Mouse (Mus musculus) heart, embryonic 14.5 days (tissue): Measurements from ENCODE around the gene Adcy5. TPM values are rescaled to one million over a fixed set of nuclear protein-coding genes. Genes with fewer than 3 reads are reported as not detected.
A peak's percentile ranks its signal among the peaks of the same experiment; 100 is the strongest.

Experiments used
- ATAC-seq: fragments of 200-750 bp; cut with Nextera tagmentation; 2 replicates; pipeline ENCODE4 v1.8.0; 2017; ENCODE audit warnings: low read depth, moderate TSS enrichment; ENCODE audit not compliant: insufficient number of reproducible peaks, insufficient read depth, low FRiP score
- H3K27ac ChIP-seq, 2 experiments: fragments of 200-500 bp in 1 of 2; fragments of 300-500 bp in 1 of 2; sonication (generic) in 1 of 2; replicated peaks in 1 of 2; 2 replicates each; pipeline ENCODE4 v1.5.1; 2012 to 2014; ENCODE audit warnings: low read depth in 2 of 2, low read length in 2 of 2, control low read depth in 1 of 2, mild to moderate bottlenecking in 1 of 2, mixed read lengths in 1 of 2; ENCODE audit not compliant: control insufficient read depth in 1 of 2, insufficient read depth in 1 of 2
- H3K27me3 ChIP-seq: fragments of 300-500 bp; sonication (generic); 2 replicates; pipeline ENCODE4 v1.6.1; 2014; ENCODE audit warnings: mild to moderate bottlenecking, low read length, control low read depth; ENCODE audit not compliant: control insufficient read depth, insufficient read depth
- H3K36me3 ChIP-seq: fragments of 300-500 bp; sonication (generic); 2 replicates; pipeline ENCODE4 v1.6.1; 2014; ENCODE audit warnings: mild to moderate bottlenecking, control low read depth, low read length, mixed read lengths; ENCODE audit not compliant: control insufficient read depth, insufficient read depth
- H3K4me1 ChIP-seq, 2 experiments: fragments of 200-500 bp in 1 of 2; fragments of 300-500 bp in 1 of 2; sonication (generic) in 1 of 2; 2 replicates each; pipeline ENCODE4 v1.6.1; 2012 to 2014; ENCODE audit warnings: low read length in 2 of 2, control low read depth in 1 of 2, mixed read lengths in 1 of 2; ENCODE audit not compliant: control insufficient read depth in 2 of 2, insufficient read depth in 2 of 2
- H3K4me2 ChIP-seq: fragments of 300-500 bp; sonication (generic); 2 replicates; pipeline ENCODE4 v1.6.1; 2014; ENCODE audit warnings: mild to moderate bottlenecking, low read length
- H3K4me3 ChIP-seq, 2 experiments: fragments of 200-500 bp in 1 of 2; fragments of 300-500 bp in 1 of 2; sonication (generic) in 1 of 2; 2 replicates each; pipeline ENCODE4 v1.5.1; 2012 to 2014; ENCODE audit warnings: low read length in 2 of 2, mild to moderate bottlenecking in 2 of 2, control low read depth in 1 of 2, low read depth in 1 of 2, moderate library complexity in 1 of 2; ENCODE audit not compliant: control insufficient read depth in 1 of 2, insufficient read depth in 1 of 2
- H3K9ac ChIP-seq: fragments of 300-500 bp; sonication (generic); 2 replicates; pipeline ENCODE4 v1.6.1; 2014; ENCODE audit warnings: mild to moderate bottlenecking, low read length
- H3K9me3 ChIP-seq: fragments of 300-500 bp; sonication (generic); 2 replicates; pipeline ENCODE4 v1.6.1; 2016; ENCODE audit warnings: low read length, control low read depth; ENCODE audit not compliant: control insufficient read depth
- WGBS: fragments of 180-500 bp; shearing (Covaris S2); extraction: QIAGEN DNeasy Blood & Tissue Kit; methylation state at CpG from one replicate; pipeline ENCODE4 v1.1.7; 2014; 5-methylcytosine and 5-hydroxymethylcytosine counted together
- polyA plus RNA-seq: library from polyadenylated mRNA; unstranded; fragments of >200 nt; fragmentation: Nextera tagmentation; extraction: Ambion mirVana; gene quantifications from 2 replicates; pipeline ENCODE4 v1.2.1, GENCODE M21; 2014

The Adcy5 gene
- polyA plus RNA-seq = 11.4 and 12.2 TPM in 2 replicates

- H3K4me2 ChIP-seq = peak within 1 kb of the TSS; percentile 88
- H3K27me3 ChIP-seq = peaks cover 45% of the 10 kb centered on the region
- peaks cover 12 to 33% of the 10 kb centered on the region in 2 experiments for H3K4me1 ChIP-seq
- WGBS = under 1% methylated on average over 60 of the region's 104 CpGs
- H3K27ac ChIP-seq = peak within 1 kb of the TSS; percentile 83 to 89
- H3K4me3 ChIP-seq = peak within 1 kb of the TSS; percentile 57 to 72
- H3K9me3 ChIP-seq = no peaks in the 10 kb centered on the region
- H3K9ac ChIP-seq = peak within 1 kb of the TSS; percentile 90
- peak; percentile 62 for ATAC-seq
- H3K36me3 ChIP-seq = peaks cover 8% of the 10 kb centered on the region; the same call in 1 of the 2 replicates
Observed at GRCm38 (mm10) chr16:35154641-35155390, at the start of gene Adcy5. Gene Adcy5, plus strand, starts transcription at chr16:35154877.

- WGBS = 72% methylated on average over 6 of the region's 6 CpGs
- ATAC-seq = no peak
Observed at GRCm38 (mm10) chr16:35107985-35108384, 46.7 kb upstream of the Adcy5 start.

GRCm38 (mm10) chr16:35109156-35109555 lies 45.5 kb upstream of the Adcy5 start:
- Histone ChIP-seq H3K4me1 (peaks cover 20 to 35% of the 10 kb centered on the region in 2 experiments), H3K36me3 (peaks cover 7% of the 10 kb centered on the region; the same call in 1 of the 2 replicates), H3K9ac (no peak overlapping the region), H3K27ac (peak overlapping the region; percentile 57 to 79), H3K4me3 (no peak overlapping the region), H3K4me2 (no peak overlapping the region), H3K27me3 (no peaks in the 10 kb centered on the region), H3K9me3 (no peaks in the 10 kb centered on the region)
- no peak for ATAC-seq
- WGBS = 32% methylated on average over 8 of the region's 8 CpGs

More at GRCm38 (mm10) chr16:35107985-35108384, 46.7 kb upstream of the Adcy5 start:
- no peak overlapping the region for H3K4me2 ChIP-seq
- no peak overlapping the region for H3K9ac ChIP-seq
- no peak overlapping the region for H3K4me3 ChIP-seq
- H3K27ac ChIP-seq = no peak overlapping the region
- no peaks in the 10 kb centered on the region for H3K9me3 ChIP-seq
- H3K4me1 ChIP-seq = peaks cover 25 to 40% of the 10 kb centered on the region in 2 experiments
- H3K27me3 ChIP-seq = no peaks in the 10 kb centered on the region
- peaks cover 7% of the 10 kb centered on the region; the same call in 1 of the 2 replicates for H3K36me3 ChIP-seq

GRCm38 (mm10) chr16:35109656-35110291 lies 44.9 kb upstream of the Adcy5 start:
- H3K9me3 ChIP-seq = no peaks in the 10 kb centered on the region
- H3K4me3 ChIP-seq = no peak overlapping the region
- no peaks in the 10 kb centered on the region for H3K27me3 ChIP-seq
- peak overlapping the region; percentile 57 to 79 for H3K27ac ChIP-seq
- no peak overlapping the region for H3K9ac ChIP-seq
- peaks cover 20 to 35% of the 10 kb centered on the region in 2 experiments for H3K4me1 ChIP-seq
- H3K4me2 ChIP-seq = no peak overlapping the region; the same call in 1 of the 2 replicates
- no peak for ATAC-seq
- H3K36me3 ChIP-seq = peaks cover 7% of the 10 kb centered on the region; the same call in 1 of the 2 replicates
- WGBS = 42% methylated on average over 7 of the region's 7 CpGs

- ATAC-seq = peak; percentile 52
- 16% methylated on average over 10 of the region's 10 CpGs for whole genome bisulfite sequencing
- Histone ChIP-seq H3K9me3 (no peaks in the 10 kb centered on the region), H3K9ac (peak overlapping the region; percentile 64), H3K4me2 (peak overlapping the region; percentile 41), H3K36me3 (peaks cover 7% of the 10 kb centered on the region; the same call in 1 of the 2 replicates), H3K4me1 (peaks cover 20 to 35% of the 10 kb centered on the region in 2 experiments), H3K4me3 (no peak overlapping the region), H3K27ac (peak overlapping the region; percentile 79 to 84), H3K27me3 (no peaks in the 10 kb centered on the region)
Observed at GRCm38 (mm10) chr16:35110410-35111142, 44.1 kb upstream of the Adcy5 start.

GRCm38 (mm10) chr16:35111143-35111620 lies 43.5 kb upstream of the Adcy5 start:
- H3K4me3 ChIP-seq = no peak overlapping the region
- H3K9me3 ChIP-seq = no peaks in the 10 kb centered on the region
- H3K4me1 ChIP-seq = peaks cover 20 to 31% of the 10 kb centered on the region in 2 experiments
- peak overlapping the region; percentile 79 to 84 for H3K27ac ChIP-seq
- WGBS = 42% methylated on average over 8 of the region's 8 CpGs
- ATAC-seq = peak; percentile 53
- H3K36me3 ChIP-seq = peaks cover 7% of the 10 kb centered on the region; the same call in 1 of the 2 replicates
- peak overlapping the region; percentile 64 for H3K9ac ChIP-seq
- H3K4me2 ChIP-seq = peak overlapping the region; percentile 41
- H3K27me3 ChIP-seq = no peaks in the 10 kb centered on the region

- no peaks in the 10 kb centered on the region for H3K9me3 ChIP-seq
- H3K36me3 ChIP-seq = no peaks in the 10 kb centered on the region
- no peak overlapping the region for H3K9ac ChIP-seq
- no peak overlapping the region for H3K4me3 ChIP-seq
- no peak overlapping the region for H3K27ac ChIP-seq
- H3K4me2 ChIP-seq = no peak overlapping the region
- no peaks in the 10 kb centered on the region for H3K27me3 ChIP-seq
- WGBS = 80% methylated on average over 5 of the region's 5 CpGs
- no peak for ATAC-seq
- peaks cover 30 to 33% of the 10 kb centered on the region in 2 experiments for H3K4me1 ChIP-seq
Observed at GRCm38 (mm10) chr16:35113496-35113895, 41.2 kb upstream of the Adcy5 start.
